Mouse (Mus musculus): ENCODE results near the gene Aph1c. TPM values are rescaled to one million over a fixed set of nuclear protein-coding genes. Genes with fewer than 3 reads are reported as not detected.

Aph1c gene
- polyA plus RNA-seq (2012; rRNA removed), result 0.42 and 0.66 TPM in 2 replicates

DNA sequence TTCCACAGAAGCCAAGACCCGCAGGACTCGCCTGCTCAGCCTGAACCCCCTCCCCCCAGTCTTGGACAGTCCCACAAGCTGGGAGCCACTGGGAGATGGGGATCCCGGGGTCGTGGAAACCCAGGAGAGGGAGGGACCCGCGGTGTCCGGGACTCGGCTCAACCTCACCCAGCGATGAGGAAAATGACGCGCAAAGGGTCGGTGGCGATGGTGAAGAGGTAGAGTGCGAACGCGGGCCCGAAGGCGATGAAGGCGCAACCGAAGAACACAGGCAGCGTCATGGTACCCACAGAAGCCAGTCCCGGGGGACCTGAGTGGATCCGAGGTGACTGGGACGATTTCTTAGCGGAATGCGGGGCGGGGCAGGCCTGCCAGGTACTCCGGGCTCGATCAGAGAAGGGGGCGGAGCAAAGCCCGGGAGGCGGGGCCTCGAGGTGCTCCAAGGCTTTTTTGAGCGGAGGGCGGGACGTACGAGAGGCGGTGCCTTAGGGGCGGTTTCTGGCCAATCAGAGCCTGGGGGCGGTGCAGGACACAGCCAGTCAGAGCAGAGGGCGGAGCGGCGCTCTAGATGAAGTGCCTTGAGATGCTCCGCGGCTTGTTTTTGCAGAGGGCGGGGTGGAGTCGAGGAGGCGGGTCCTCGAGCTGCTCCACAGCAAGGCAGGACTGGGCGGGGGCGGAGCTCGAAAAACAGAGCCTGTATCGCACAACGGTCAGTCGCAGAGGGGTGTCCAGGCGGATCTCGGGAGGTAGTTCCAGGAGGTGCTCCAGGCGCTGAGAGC lies at the start of gene Aph1c:
Aph1c (minus strand) TSS at position 409 of the 779 bp plus-strand sequence.

DNA sequence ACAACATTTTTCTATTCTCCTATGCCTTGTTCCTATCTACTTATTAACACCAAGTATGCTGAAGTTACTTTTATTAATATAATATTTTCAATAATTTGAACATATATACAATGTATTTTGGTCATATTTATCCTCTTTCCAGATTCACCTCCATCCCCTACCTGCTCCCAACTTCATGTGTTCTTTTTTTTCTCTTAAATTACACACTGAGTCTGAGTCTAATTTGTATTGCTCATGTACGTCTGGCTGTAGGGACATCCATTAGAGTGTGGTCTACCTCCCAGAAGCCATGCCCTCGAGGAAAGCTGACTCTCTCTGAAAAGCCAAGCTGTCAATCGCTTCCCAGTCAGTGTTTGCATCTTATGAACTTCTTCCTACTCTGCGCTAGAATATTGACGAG lies 37.8 kb downstream of the Aph1c start, which contains the start of gene Gm10647:
Gm10647 (plus strand) TSS at position 301 of the 400 bp plus-strand sequence.

DNA sequence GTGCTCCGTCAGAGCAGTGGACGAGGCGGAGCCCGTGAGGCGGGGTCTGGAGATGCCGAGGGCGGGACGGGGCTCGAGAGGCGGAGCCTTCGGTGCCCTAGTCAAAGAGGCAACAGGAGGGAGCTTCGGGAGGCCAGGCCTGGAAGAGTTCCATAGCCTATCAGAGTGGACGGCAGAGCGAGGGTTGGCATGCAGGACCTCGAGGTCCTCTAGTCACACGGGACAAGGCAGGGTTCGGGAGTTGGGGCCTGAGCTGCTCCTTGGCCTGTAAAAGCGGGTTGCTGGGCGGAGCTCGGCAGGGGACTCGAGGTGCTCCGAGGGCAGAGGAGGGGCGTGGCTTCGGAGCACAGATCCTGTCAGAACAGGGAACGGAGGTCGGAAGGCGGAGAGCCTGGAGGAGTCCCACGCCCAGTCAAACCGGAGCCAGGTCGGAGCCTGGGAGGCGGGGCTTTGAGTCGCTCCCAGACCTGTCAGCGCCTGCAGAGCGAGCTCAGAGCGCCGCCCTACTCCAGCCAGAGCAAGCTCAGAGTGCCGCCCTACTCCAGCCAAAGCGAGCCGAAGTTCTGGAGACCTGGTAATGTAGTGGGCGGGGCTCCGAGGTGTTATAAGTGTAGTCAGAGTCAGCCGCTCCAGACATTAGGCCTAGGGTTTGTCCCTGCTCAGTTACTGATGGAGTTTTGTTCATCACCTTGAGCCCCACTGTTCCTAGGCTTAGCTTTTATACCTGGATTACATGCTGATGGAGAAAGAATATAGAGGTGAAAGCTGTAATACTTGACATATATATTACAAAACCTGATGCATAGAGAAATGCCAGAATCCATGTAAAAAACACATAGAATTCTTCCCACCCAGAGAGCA lies 38.8 kb downstream of the Aph1c start, which contains the start of gene Aph1b:
Aph1b (minus strand) TSS at position 27 of the 861 bp plus-strand sequence.

Other genes starting within 250 kb of the Aph1c start
- 10.4 and 10.5 TPM in 2 replicates for gene Usp3, start 241.6 kb downstream of the Aph1c start, polyA plus RNA-seq (2012; rRNA removed)
- gene Car12, start 121.0 kb downstream of the Aph1c start, polyA plus RNA-seq (2012; rRNA removed), result 11.9 and 43.5 TPM in 2 replicates
- gene Aph1b, start 39.2 kb downstream of the Aph1c start, polyA plus RNA-seq (2012; rRNA removed), result 1.6 and 1.8 TPM in 2 replicates
- gene Gm10647, start 37.7 kb downstream of the Aph1c start, polyA plus RNA-seq (2012; rRNA removed), result not detected in 2 replicates
- 1.2 and 2.0 TPM in 2 replicates for gene Rab8b, start 85.0 kb upstream of the Aph1c start, polyA plus RNA-seq (2012; rRNA removed)
- gene Rps27l, start 111.4 kb upstream of the Aph1c start, polyA plus RNA-seq (2012; rRNA removed), result 4.6 and 4.9 TPM in 2 replicates
- gene Lactb, start 140.8 kb upstream of the Aph1c start, polyA plus RNA-seq (2012; rRNA removed), result 7.5 and 19.6 TPM in 2 replicates
- 138 and 143 TPM in 2 replicates for gene Tpm1, start 214.7 kb upstream of the Aph1c start, polyA plus RNA-seq (2012; rRNA removed)

All from stomach, adult 2 months (tissue).